Mouse (Mus musculus) lung, embryonic 16.5 days (tissue): ENCODE measurements around the gene Atg13. TPM values are rescaled to one million over a fixed set of nuclear protein-coding genes. Genes with fewer than 3 reads are reported as not detected.
"Not testable (repeated sequence)": the region's sequence is repeated elsewhere in the genome, so short reads cannot be mapped to it uniquely, and the experiment has no call there.

Source experiments
- ATAC-seq: fragments of 200-750 bp; cut with Nextera tagmentation; 2 replicates; pipeline ENCODE4 v1.8.0; 2017; ENCODE audit warnings: low read depth, mild to moderate bottlenecking, moderate library complexity
- H3K27ac ChIP-seq: fragments of 300-500 bp; sonication (generic); 2 replicates; pipeline ENCODE4 v1.5.1; 2014; ENCODE audit warnings: mild to moderate bottlenecking, control low read depth, low read length
- H3K27me3 ChIP-seq: fragments of 300-500 bp; sonication (generic); 2 replicates; pipeline ENCODE4 v1.6.1; 2014; ENCODE audit warnings: low read depth, low read length, mixed read lengths; ENCODE audit not compliant: control insufficient read depth, insufficient read depth
- H3K36me3 ChIP-seq: fragments of 300-500 bp; sonication (generic); 2 replicates; pipeline ENCODE4 v1.6.1; 2014; ENCODE audit warnings: low read length; ENCODE audit not compliant: control insufficient read depth, insufficient read depth
- H3K4me1 ChIP-seq: fragments of 300-500 bp; sonication (generic); replicated peaks from 2 replicates; pipeline ENCODE4 v1.6.1; 2014; ENCODE audit warnings: low read length, mixed read lengths; ENCODE audit not compliant: control insufficient read depth, insufficient read depth
- H3K4me2 ChIP-seq: fragments of 300-500 bp; sonication (generic); 2 replicates; pipeline ENCODE4 v1.6.1; 2014; ENCODE audit warnings: low read depth, low read length, control low read depth
- H3K4me3 ChIP-seq: fragments of 300-500 bp; sonication (generic); 2 replicates; pipeline ENCODE4 v1.5.1; 2014; ENCODE audit warnings: mild to moderate bottlenecking, low read length, control low read depth
- H3K9ac ChIP-seq: fragments of 300-500 bp; sonication (generic); 2 replicates; pipeline ENCODE4 v1.6.1; 2014; ENCODE audit warnings: low read length, control low read depth
- H3K9me3 ChIP-seq: fragments of 300-500 bp; sonication (generic); 2 replicates; pipeline ENCODE4 v1.6.1; 2016; ENCODE audit warnings: low read length; ENCODE audit not compliant: control insufficient read depth
- WGBS: fragments of 180-500 bp; shearing (Covaris S2); extraction: QIAGEN DNeasy Blood & Tissue Kit; methylation state at CpG from one replicate; pipeline ENCODE4 v1.1.7; 2014; 5-methylcytosine and 5-hydroxymethylcytosine counted together
- polyA plus RNA-seq: library from polyadenylated mRNA; unstranded; fragments of >200 nt; fragmentation: Nextera tagmentation; extraction: Ambion mirVana; gene quantifications from 2 replicates; pipeline ENCODE4 v1.2.1, GENCODE M21; 2015

Gene Atg13
- polyA plus RNA-seq, 1 experiment from 2014 or later, result 25.3 TPM

- 43% methylated on average over 4 of the region's 4 CpGs for WGBS
- not testable (repeated sequence) for H3K9me3 ChIP-seq, H3K4me1 ChIP-seq, ATAC-seq, H3K4me2 ChIP-seq, H3K9ac ChIP-seq, H3K27me3 ChIP-seq, H3K36me3 ChIP-seq, H3K4me3 ChIP-seq, H3K27ac ChIP-seq
Observed at GRCm38 (mm10) chr2:91725476-91725875, 15.1 kb upstream of the Atg13 start.

GRCm38 (mm10) chr2:91724716-91725115, 14.3 kb upstream of the Atg13 start:
- Histone ChIP-seq H3K9ac (no peak overlapping the region), H3K27ac (no peak overlapping the region), H3K36me3 (peaks cover 2% of the 10 kb centered on the region; the same call in 1 of the 2 replicates), H3K27me3 (no peaks in the 10 kb centered on the region), H3K4me1 (no peaks in the 10 kb centered on the region), H3K4me3 (no peak overlapping the region), H3K9me3 (no peaks in the 10 kb centered on the region), H3K4me2 (no peak overlapping the region)
- no peak for ATAC-seq
- WGBS, result 57% methylated on average over 2 of the region's 2 CpGs

GRCm38 (mm10) chr2:91723951-91724350, 13.6 kb upstream of the Atg13 start:
- Histone ChIP-seq H3K36me3 (peaks cover 2% of the 10 kb centered on the region; the same call in 1 of the 2 replicates), H3K9ac (no peak overlapping the region), H3K4me2 (no peak overlapping the region), H3K27me3 (no peaks in the 10 kb centered on the region), H3K9me3 (no peaks in the 10 kb centered on the region), H3K27ac (no peak overlapping the region), H3K4me1 (no peaks in the 10 kb centered on the region), H3K4me3 (no peak overlapping the region)
- no peak for ATAC-seq

- H3K9me3 ChIP-seq, result no peaks in the 10 kb centered on the region
- 52% methylated on average over 4 of the region's 4 CpGs for WGBS
- H3K27me3 ChIP-seq, result no peaks in the 10 kb centered on the region
- no peak overlapping the region for H3K27ac ChIP-seq
- no peak for ATAC-seq
- no peak overlapping the region for H3K4me3 ChIP-seq
- peaks cover 2% of the 10 kb centered on the region; the same call in 1 of the 2 replicates for H3K36me3 ChIP-seq
- H3K4me1 ChIP-seq, result no peaks in the 10 kb centered on the region
- H3K4me2 ChIP-seq, result no peak overlapping the region
- no peak overlapping the region for H3K9ac ChIP-seq
Observed at GRCm38 (mm10) chr2:91723382-91723781, 13.0 kb upstream of the Atg13 start.

- Histone ChIP-seq H3K9me3 (no peaks in the 10 kb centered on the region), H3K4me3 (no peak overlapping the region), H3K4me1 (no peaks in the 10 kb centered on the region), H3K36me3 (peaks cover 2% of the 10 kb centered on the region; the same call in 1 of the 2 replicates), H3K9ac (no peak overlapping the region), H3K27me3 (no peaks in the 10 kb centered on the region), H3K27ac (no peak overlapping the region), H3K4me2 (no peak overlapping the region)
- ATAC-seq, result no peak
- 78% methylated on average over 6 of the region's 6 CpGs for WGBS
Observed at GRCm38 (mm10) chr2:91718276-91718675, 7.9 kb upstream of the Atg13 start.

GRCm38 (mm10) chr2:91714921-91715320, 4.5 kb upstream of the Atg13 start:
- WGBS, result 86% methylated on average over 1 of the region's 1 CpGs
- no peak overlapping the region for H3K9ac ChIP-seq

GRCm38 (mm10) chr2:91711256-91711925, 1.0 kb upstream of the Atg13 start:
- H3K4me3 ChIP-seq, result peak overlapping the region; percentile 99
- no peaks in the 10 kb centered on the region for H3K27me3 ChIP-seq
- ATAC-seq, result no peak
- peak overlapping the region; percentile 58 for H3K4me2 ChIP-seq
- peak overlapping the region; percentile 79 for H3K27ac ChIP-seq
- peaks cover 6% of the 10 kb centered on the region for H3K4me1 ChIP-seq
- H3K9me3 ChIP-seq, result no peaks in the 10 kb centered on the region
- peak overlapping the region; percentile 85 for H3K9ac ChIP-seq
- H3K36me3 ChIP-seq, result no peaks in the 10 kb centered on the region
- 2% methylated on average over 8 of the region's 8 CpGs for whole genome bisulfite sequencing

More at GRCm38 (mm10) chr2:91714921-91715320, 4.5 kb upstream of the Atg13 start:
- Histone ChIP-seq H3K36me3 (no peaks in the 10 kb centered on the region), H3K4me3 (no peak overlapping the region), H3K27ac (no peak overlapping the region), H3K27me3 (no peaks in the 10 kb centered on the region), H3K4me2 (no peak overlapping the region), H3K9me3 (no peaks in the 10 kb centered on the region), H3K4me1 (no peaks in the 10 kb centered on the region)
- ATAC-seq, result no peak

- Histone ChIP-seq H3K9ac (no peak overlapping the region), H3K4me1 (peaks cover 6% of the 10 kb centered on the region), H3K27me3 (no peaks in the 10 kb centered on the region), H3K27ac (no peak overlapping the region), H3K36me3 (no peaks in the 10 kb centered on the region), H3K9me3 (no peaks in the 10 kb centered on the region), H3K4me3 (no peak overlapping the region), H3K4me2 (no peak overlapping the region)
- no peak for ATAC-seq
- WGBS, result 91% methylated on average over 6 of the region's 6 CpGs
Observed at GRCm38 (mm10) chr2:91708361-91708760, 2.0 kb downstream of the Atg13 start.

- H3K4me1 ChIP-seq, result peaks cover 6% of the 10 kb centered on the region
- H3K4me3 ChIP-seq, result no peak overlapping the region
- H3K9me3 ChIP-seq, result no peaks in the 10 kb centered on the region
- no peaks in the 10 kb centered on the region for H3K36me3 ChIP-seq
- no peak overlapping the region for H3K4me2 ChIP-seq
- no peak overlapping the region for H3K27ac ChIP-seq
- H3K27me3 ChIP-seq, result no peaks in the 10 kb centered on the region
- no peak for ATAC-seq
- no peak overlapping the region for H3K9ac ChIP-seq
Observed at GRCm38 (mm10) chr2:91706456-91706855, 3.9 kb downstream of the Atg13 start.

- ATAC-seq, result no peak
- H3K27ac ChIP-seq, result no peak overlapping the region
- no peaks in the 10 kb centered on the region for H3K36me3 ChIP-seq
- no peaks in the 10 kb centered on the region for H3K9me3 ChIP-seq
- H3K4me1 ChIP-seq, result peaks cover 6% of the 10 kb centered on the region
- no peak overlapping the region for H3K4me2 ChIP-seq
- H3K27me3 ChIP-seq, result no peaks in the 10 kb centered on the region
- WGBS, result 72% methylated on average over 6 of the region's 6 CpGs
- H3K4me3 ChIP-seq, result no peak overlapping the region
- no peak overlapping the region for H3K9ac ChIP-seq
Observed at GRCm38 (mm10) chr2:91705736-91706135, 4.6 kb downstream of the Atg13 start.
